Mouse (Mus musculus) retina, embryonic 14.5 days (tissue): ENCODE data around the gene Plekhg6.
A peak's percentile ranks its signal among the peaks of the same experiment; 100 is the strongest.

Experiments used
- DNase-seq: peaks from one replicate; pipeline ENCODE4 v3.0.0-alpha.2; 2015; ENCODE audit warnings: low spot score

Plekhg6 gene

DNA sequence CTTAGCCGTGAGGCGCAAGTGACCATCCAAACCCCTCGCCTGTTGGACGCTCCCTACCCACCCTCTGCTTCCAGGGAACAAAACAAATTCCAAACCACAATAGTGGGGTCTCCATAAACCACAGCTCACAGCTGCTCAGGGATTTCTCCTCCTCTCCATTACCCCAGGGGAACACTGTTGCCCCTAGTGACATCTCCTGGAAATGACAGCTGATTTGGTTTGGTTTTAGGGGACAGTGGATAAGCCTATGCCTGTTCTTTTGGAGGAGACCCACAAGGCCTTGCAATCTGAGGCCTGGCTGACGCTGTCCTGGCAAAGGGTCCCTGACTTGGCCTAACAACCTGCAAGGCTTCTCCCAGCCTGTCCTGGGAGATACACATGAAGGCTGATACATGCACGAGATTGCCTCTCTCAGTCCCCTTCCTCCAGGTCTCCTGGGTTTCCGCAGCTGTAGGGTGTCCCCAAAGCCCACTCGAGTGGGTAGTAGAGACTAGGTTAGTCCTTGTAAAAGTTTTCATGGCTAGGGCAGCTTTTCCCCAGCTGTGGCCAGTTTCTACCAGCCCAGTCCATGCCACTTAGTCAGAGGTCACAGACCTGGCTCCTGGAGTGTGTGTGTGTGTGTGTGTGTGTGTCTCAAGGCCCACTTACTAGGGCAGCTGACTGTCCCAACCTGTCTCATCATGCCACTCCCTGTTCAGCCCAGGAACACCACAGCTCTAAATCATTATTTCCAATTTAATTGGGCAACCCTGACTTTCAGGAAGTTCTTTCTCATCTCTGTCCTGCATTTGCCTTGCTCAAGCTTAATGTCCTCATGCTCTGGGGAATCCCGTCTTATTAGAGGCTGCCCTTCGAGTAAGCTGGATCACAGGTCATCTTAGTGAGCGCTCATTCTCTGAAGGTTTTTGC, 4.7 kb upstream of the Plekhg6 start:
- DNase-seq = peak; percentile 68

DNA sequence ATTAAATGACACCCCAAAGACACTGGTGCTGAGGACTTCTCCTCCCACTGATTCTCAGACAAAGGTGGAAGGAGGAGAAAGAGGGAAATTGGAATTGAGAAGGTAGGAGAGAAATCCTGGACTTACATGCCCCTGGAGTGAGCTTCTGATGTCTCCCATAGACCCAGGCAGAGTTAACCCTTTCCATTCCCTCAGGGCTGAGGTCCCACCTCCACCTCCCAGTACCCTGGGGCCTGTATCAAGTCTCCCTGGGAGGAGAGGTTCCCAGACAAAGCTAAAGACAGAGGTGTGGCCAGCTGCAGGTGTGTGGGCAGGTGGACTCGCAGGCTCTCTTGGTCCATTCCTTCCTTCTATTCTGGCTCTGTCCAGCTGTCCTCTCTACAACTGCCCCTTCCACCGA, 1.4 kb upstream of the Plekhg6 start:
- DNase-seq = no peak

DNA sequence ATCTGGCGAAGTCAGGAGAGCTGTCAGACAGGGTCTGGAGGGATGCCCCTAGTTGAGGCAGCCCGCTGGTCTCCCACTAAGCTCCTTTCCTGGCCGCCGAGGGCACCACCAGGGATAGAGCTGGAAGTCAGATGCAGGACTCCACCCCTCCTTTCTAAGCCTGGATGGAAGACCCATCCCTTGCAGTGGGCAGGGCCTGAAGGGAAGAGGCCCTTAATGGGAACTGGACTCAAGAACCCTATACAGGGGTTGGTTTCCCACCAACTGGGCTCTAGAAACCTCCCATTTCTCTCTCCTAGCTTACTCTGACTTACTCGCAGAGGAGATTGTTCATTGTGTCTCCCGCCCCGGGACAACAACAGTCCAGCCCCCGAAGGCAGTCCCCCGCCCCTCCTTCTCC, 812 bp downstream of the Plekhg6 start:
- no peak for DNase-seq

- DNase-seq = no peak
Observed at GRCm38 (mm10) chr6:125378621-125379020, 2.0 kb downstream of the Plekhg6 start.

DNA sequence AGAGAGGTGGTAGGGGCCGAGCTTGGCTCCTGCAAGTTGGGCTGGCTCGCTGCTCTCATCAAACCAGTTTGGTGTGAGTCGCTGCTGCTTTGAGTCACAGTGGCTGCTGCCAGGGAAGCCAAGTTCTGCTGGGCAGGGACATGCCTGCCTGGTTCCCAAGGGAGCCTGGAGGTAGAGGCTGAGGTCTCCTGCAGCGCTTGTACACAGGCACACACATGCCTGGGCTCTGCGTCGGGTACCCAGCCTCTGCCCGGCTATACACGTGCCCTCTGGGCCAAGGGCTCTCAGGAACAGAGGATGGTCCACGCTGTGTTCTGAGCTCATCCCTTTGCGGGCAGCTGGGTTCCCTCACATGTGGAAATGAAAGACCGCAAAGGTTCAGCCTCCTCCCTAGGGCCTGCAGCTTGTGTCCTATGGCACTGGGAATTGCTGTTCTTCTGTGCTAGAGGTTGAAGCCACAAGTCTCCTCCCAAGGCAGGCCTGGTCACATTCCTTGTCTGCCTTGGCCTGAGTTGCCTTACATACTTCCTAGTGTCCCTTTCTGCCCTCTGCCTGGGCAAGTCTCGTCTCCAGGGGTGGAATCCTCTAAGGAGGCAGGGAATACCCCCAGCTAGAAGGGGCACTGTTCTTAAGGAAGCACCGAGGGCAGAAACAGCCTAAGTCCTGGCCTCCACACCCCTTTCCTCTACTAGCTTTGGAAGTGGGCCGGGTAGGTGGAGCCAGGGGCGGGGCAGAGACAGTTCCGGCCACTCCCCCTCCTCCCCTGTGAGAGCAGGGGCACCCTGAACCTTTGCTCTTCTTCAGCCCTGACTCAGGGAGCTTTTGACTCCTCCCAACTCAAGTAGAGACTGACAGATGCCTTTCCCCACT, 2.8 kb downstream of the Plekhg6 start:
- DNase-seq = peak; percentile 68

GRCm38 (mm10) chr6:125377042-125377441, 3.6 kb downstream of the Plekhg6 start:
- peak; percentile 62 for DNase-seq

DNA sequence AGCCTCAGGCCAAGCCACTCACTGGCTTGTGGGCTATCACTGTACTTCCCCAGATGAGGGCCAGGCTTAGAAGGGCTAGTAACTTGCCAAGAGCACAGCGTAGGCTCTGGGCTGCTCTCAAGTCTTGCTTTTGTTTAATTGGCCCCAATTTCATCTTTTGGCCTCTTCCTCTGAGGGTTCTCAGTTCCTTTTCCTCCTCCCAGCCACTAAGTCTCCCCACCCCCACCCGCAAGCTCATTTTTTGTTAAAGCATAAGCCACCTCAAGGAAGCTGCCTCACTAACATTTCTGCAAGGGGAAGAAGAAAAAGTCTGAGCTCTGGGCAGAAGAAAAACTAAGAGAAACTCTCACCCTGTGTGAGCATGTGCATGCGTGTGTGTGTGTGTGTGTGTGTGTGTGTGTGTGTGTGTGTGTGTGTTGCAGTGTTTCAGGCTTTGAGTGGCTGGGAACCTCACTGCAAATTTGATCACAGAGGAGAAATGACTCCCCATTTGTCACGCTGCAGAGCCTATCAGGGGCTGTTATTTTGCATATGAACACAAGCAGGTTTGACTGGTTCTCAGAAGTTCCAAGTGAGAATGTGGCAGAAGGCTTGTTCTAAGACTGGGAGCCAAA, 12.7 kb downstream of the Plekhg6 start:
- no peak for DNase-seq

- DNase-seq = no peak
Observed at GRCm38 (mm10) chr6:125366133-125366532, 14.5 kb downstream of the Plekhg6 start.

DNA sequence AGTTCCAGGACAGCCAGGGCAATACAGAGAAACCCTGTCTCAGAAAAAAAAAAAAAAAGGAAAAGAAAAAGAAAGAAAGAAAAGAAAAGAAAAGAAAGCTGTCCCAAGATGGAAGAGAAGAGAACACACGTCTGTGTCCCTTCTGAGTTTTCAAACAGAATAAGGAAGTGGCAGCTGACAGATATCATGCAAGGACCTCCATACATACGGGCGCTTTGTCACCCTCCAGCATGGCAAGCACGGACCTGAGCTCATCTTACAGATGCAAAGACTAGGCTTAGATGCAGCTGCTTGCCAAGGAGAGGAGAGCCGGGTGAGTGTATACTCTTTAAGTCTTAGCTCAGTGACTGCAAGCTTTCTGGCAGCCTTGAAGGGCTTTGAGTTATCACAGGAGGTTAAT, 15.1 kb downstream of the Plekhg6 start:
- DNase-seq = no peak

GRCm38 (mm10) chr6:125364448-125364847, 16.1 kb downstream of the Plekhg6 start:
- DNase-seq = no peak

- no peak for DNase-seq
Observed at GRCm38 (mm10) chr6:125363451-125364242, 16.9 kb downstream of the Plekhg6 start.

DNA sequence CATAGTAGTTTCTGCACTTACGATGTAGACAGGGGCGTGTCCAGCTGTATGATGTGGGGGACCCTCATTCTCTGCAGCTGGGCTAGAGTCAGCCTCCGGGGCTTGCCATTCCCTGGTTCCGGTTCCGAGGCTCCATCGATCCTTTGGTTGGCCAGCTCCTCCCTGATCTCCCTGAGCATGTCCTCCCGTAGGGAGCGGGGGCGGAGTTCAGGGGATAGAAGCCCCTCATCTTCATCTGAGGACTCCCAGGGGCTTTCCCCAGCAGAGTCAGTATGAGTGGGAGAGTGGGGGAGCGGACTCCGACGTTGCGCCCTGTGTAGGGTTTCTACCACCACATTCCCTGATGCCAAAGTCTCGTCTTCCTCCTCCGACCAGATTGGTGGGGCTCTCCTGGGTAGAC, 17.6 kb downstream of the Plekhg6 start:
- no peak for DNase-seq

DNA sequence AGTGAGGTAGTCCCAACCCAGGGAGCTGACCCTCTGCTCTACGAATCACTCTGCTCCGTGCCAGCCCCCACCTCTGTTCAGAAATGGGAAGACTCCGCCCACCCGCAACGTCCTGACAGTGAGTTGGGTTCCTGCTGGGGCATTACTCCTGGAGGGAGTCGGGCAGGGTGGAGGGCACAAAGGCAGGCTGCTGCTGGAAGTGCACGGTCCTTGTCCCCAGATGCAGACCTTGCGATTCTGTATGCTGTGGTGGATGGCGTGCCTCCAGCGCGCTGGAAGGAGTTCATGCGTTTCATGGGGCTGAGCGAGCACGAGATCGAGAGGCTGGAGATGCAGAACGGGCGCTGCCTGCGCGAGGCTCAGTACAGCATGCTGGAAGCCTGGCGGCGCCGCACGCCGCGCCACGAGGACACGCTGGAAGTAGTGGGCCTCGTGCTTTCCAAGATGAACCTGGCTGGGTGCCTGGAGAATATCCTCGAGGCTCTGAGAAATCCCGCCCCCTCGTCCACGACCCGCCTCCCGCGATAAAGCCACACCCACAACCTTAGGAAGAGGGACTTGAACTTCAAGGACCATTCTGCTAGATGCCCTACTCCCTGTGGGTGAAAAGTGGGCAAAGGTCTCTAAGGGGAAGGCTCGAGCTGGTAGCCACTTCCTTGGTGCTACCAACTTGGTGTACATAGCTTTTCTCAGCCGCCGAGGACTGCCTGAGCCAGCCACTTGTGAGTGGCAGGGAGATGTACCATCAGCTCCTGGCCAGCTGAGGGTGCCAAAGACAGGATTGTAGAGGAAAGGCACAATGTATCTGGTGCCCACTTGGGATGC, 18.9 kb downstream of the Plekhg6 start:
- DNase-seq = peak; percentile 63

GRCm38 (mm10) chr6:125360846-125361245, 19.7 kb downstream of the Plekhg6 start:
- no peak for DNase-seq

DNA sequence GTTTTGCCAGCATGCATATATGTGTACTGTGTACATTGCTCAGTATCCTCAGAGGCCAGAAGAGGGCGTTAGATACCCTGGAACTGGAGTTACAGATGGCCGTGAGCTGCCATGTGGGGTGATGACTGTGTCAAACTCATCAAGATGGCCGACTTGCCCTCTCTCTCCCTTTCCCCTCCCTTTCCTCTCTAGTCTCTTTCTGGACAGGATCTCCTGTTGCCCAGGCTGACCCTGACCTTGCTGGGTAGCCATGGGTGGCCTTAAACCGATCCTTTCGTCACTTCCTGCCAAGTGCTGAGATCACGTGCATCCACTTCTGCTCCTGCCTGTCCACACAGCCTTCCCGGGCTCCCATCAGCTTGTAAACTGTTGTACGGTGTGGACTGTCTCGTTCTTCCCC, 20.6 kb downstream of the Plekhg6 start:
- no peak for DNase-seq

- DNase-seq = no peak
Observed at GRCm38 (mm10) chr6:125357334-125357733, 23.3 kb downstream of the Plekhg6 start.

GRCm38 (mm10) chr6:125356264-125356663, 24.3 kb downstream of the Plekhg6 start:
- no peak for DNase-seq

- DNase-seq = no peak
Observed at GRCm38 (mm10) chr6:125355197-125355741, 25.3 kb downstream of the Plekhg6 start.

GRCm38 (mm10) chr6:125354352-125355151, 26.0 kb downstream of the Plekhg6 start:
- no peak for DNase-seq

GRCm38 (mm10) chr6:125353655-125354054, 26.9 kb downstream of the Plekhg6 start:
- DNase-seq = no peak
